Mouse (Mus musculus): Measurements from ENCODE around the gene Elavl1.

DNA sequence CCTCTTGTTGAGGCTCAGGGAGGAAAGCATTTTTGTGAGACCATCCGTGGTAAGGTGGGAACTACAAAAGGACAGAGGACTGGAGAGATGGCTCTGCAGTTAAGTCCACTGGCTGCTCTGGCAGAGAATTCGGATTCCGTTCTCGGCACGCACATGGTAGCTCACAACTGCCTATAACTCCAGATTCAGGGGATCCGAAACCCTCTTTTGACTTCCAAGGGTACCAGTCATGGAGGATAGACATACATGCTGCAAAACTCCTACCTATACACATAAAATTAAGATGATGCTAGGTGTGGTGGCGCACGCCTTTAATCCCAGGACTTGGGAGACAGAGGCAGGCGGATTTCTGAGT, 49.1 kb downstream of the Elavl1 start:
- TF ChIP-seq CTCF (IDR thresholded peaks at IDR 0.05; ENCODE audit: control insufficient read depth, insufficient read depth, insufficient replicate concordance, low read depth, low read length) (no peak), POLR2A (IDR thresholded peaks at IDR 0.05; ENCODE audit: control insufficient read depth, low read depth, low read length) (no peak)
